Mouse (Mus musculus) heart, embryonic 12.5 days (tissue): ENCODE measurements around the gene Mrpl42. TPM values are rescaled to one million over a fixed set of nuclear protein-coding genes. Genes with fewer than 3 reads are reported as not detected.
"Not testable (repeated sequence)": the region's sequence is repeated elsewhere in the genome, so short reads cannot be mapped to it uniquely, and the experiment has no call there.

Source experiments
- ATAC-seq: fragments of 200-750 bp; cut with Nextera tagmentation; 2 replicates; pipeline ENCODE4 v1.8.0; 2017; ENCODE audit warnings: moderate TSS enrichment, moderate library complexity; ENCODE audit not compliant: insufficient number of reproducible peaks, low FRiP score
- H3K27ac ChIP-seq: fragments of 300-500 bp; sonication (generic); 2 replicates; pipeline ENCODE4 v1.5.1; 2016; ENCODE audit warnings: mild to moderate bottlenecking, moderate library complexity; ENCODE audit not compliant: poor library complexity, severe bottlenecking
- H3K27me3 ChIP-seq: fragments of 300-500 bp; sonication (generic); replicated peaks from 2 replicates; pipeline ENCODE4 v1.6.1; 2016; ENCODE audit warnings: mild to moderate bottlenecking, moderate library complexity
- H3K36me3 ChIP-seq: fragments of 300-500 bp; sonication (generic); 2 replicates; pipeline ENCODE4 v1.6.1; 2016; ENCODE audit warnings: mild to moderate bottlenecking, moderate library complexity
- H3K4me1 ChIP-seq: fragments of 300-500 bp; sonication (generic); replicated peaks from 2 replicates; pipeline ENCODE4 v1.6.1; 2016; ENCODE audit warnings: mild to moderate bottlenecking
- H3K4me2 ChIP-seq: fragments of 300-500 bp; sonication (generic); 2 replicates; pipeline ENCODE4 v1.6.1; 2016; ENCODE audit warnings: mild to moderate bottlenecking, moderate library complexity
- H3K4me3 ChIP-seq: fragments of 300-500 bp; sonication (generic); 2 replicates; pipeline ENCODE4 v1.5.1; 2016; ENCODE audit warnings: mild to moderate bottlenecking
- H3K9ac ChIP-seq: fragments of 300-500 bp; sonication (generic); 2 replicates; pipeline ENCODE4 v1.6.1; 2016; ENCODE audit warnings: mild to moderate bottlenecking, moderate library complexity
- H3K9me3 ChIP-seq: fragments of 300-500 bp; sonication (generic); replicated peaks from 2 replicates; pipeline ENCODE4 v1.6.1; 2016; ENCODE audit warnings: mild to moderate bottlenecking, moderate library complexity
- WGBS: fragments of 180-500 bp; shearing (Covaris S2); methylation state at CpG from one replicate; pipeline ENCODE4 v1.1.7; 2016; 5-methylcytosine and 5-hydroxymethylcytosine counted together
- polyA plus RNA-seq: library from polyadenylated mRNA; unstranded; fragments of >200 nt; fragmentation: Nextera tagmentation; extraction: Ambion mirVana; gene quantifications from 2 replicates; pipeline ENCODE4 v1.2.1, GENCODE M21; 2016

Mrpl42 gene
- polyA plus RNA-seq = 519 and 526 TPM in 2 replicates

DNA sequence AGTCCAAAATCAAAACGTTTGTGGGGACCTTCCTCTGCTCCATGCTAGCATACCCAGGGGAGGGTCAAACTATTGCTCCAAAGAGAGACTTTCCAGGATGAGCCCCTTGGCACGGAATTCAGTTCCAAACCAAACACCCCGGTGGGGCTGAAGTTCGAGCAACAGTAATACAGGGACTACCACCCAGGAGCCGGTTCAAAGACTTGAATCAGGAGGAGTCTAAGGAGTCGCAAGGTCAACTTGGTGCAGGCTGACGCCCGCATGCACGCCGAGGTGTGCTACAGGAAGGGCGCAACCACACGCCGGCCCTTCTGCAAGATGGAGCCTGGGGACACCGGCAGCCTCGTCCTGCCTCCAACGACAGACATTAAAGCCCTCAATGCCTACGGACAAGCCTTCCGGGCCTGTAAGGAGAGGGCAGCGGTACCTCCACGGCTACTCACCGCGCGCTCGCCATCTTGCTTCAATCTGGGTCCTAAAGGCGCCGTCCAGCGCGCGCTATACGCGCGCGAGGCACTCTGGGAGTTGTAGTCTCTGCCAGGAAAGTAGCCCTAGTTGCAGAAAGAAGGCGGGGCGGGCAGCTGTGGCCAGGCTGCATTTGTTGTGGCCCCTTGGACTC is at the start of gene Mrpl42:
TSS of gene Mrpl42 (minus strand) at position 478 of the 619 bp plus-strand sequence.
- H3K4me1 ChIP-seq = peaks cover 5% of the 10 kb centered on the region
- no peaks in the 10 kb centered on the region; the same call in 1 of the 2 replicates for H3K9me3 ChIP-seq
- H3K4me3 ChIP-seq = peak within 1 kb of the TSS; percentile 65
- WGBS = under 1% methylated on average over 35 of the region's 35 CpGs
- H3K9ac ChIP-seq = peak within 1 kb of the TSS; percentile 79
- peak within 1 kb of the TSS; percentile 66 for H3K4me2 ChIP-seq
- peak within 1 kb of the TSS; percentile 86 for H3K27ac ChIP-seq
- H3K27me3 ChIP-seq = no peaks in the 10 kb centered on the region
- peaks cover 24% of the 10 kb centered on the region for H3K36me3 ChIP-seq
- peak; percentile 91 for ATAC-seq

GRCm38 (mm10) chr10:95550506-95550905 is 48.8 kb upstream of the Mrpl42 start:
- peaks cover 58% of the 10 kb centered on the region for H3K36me3 ChIP-seq

DNA sequence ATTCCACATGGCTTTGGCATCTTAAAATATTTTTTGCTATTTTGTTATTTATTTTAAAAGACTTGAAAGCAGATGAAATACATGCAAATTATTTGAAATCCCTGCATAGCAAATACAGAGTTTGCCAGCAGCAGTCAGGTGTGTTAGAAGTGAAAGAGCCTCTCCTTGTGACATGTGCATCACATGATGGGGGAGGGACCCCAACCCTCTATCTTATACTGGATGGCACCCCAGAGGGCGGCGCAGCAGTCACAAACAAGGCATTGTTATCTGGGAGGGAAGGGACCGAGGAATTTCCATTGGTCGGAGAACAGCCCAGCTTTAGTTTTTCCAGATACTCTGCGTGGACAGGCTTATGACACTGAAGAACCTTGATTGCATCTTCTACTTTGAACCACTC is 47.3 kb upstream of the Mrpl42 start:
- H3K27ac ChIP-seq, H3K4me2 ChIP-seq, H3K9me3 ChIP-seq, ATAC-seq, H3K4me3 ChIP-seq, H3K27me3 ChIP-seq, H3K9ac ChIP-seq: not testable (repeated sequence)
- H3K36me3 ChIP-seq = peaks cover 69% of the 10 kb centered on the region
- peaks cover 27% of the 10 kb centered on the region for H3K4me1 ChIP-seq
- WGBS = 58% methylated on average over 5 of the region's 5 CpGs

More at GRCm38 (mm10) chr10:95550506-95550905, 48.8 kb upstream of the Mrpl42 start:
- no peak for ATAC-seq
- no peaks in the 10 kb centered on the region for H3K9me3 ChIP-seq
- no peak overlapping the region for H3K27ac ChIP-seq
- no peak overlapping the region for H3K9ac ChIP-seq
- H3K27me3 ChIP-seq = no peaks in the 10 kb centered on the region
- WGBS = 54% methylated on average over 1 of the region's 1 CpGs
- H3K4me2 ChIP-seq = no peak overlapping the region
- H3K4me3 ChIP-seq = no peak overlapping the region
- peaks cover 32% of the 10 kb centered on the region for H3K4me1 ChIP-seq

- Histone ChIP-seq H3K9me3 (no peaks in the 10 kb centered on the region), H3K4me1 (peaks cover 24% of the 10 kb centered on the region), H3K27ac (no peak overlapping the region), H3K4me2 (no peak overlapping the region), H3K9ac (no peak overlapping the region), H3K36me3 (peaks cover 72% of the 10 kb centered on the region), H3K4me3 (no peak overlapping the region), H3K27me3 (no peaks in the 10 kb centered on the region)
- WGBS = 87% methylated on average over 11 of the region's 11 CpGs
- no peak for ATAC-seq
Observed at GRCm38 (mm10) chr10:95548154-95548826, 46.5 kb upstream of the Mrpl42 start.

- H3K9me3 ChIP-seq = no peaks in the 10 kb centered on the region
- H3K4me1 ChIP-seq = peaks cover 15% of the 10 kb centered on the region; the same call in 1 of the 2 replicates
- no peak overlapping the region for H3K27ac ChIP-seq
- ATAC-seq = no peak
- 89% methylated on average over 2 of the region's 2 CpGs for WGBS
- no peak overlapping the region for H3K9ac ChIP-seq
- no peaks in the 10 kb centered on the region for H3K27me3 ChIP-seq
- H3K4me3 ChIP-seq = no peak overlapping the region
- peaks cover 67% of the 10 kb centered on the region for H3K36me3 ChIP-seq
- no peak overlapping the region for H3K4me2 ChIP-seq
Observed at GRCm38 (mm10) chr10:95546178-95546577, 44.4 kb upstream of the Mrpl42 start.

- no peak overlapping the region for H3K27ac ChIP-seq
- no peak overlapping the region for H3K4me2 ChIP-seq
- no peaks in the 10 kb centered on the region for H3K9me3 ChIP-seq
- H3K9ac ChIP-seq = no peak overlapping the region
- no peak for ATAC-seq
- WGBS = 80% methylated on average over 4 of the region's 4 CpGs
- no peaks in the 10 kb centered on the region for H3K27me3 ChIP-seq
- H3K4me3 ChIP-seq = no peak overlapping the region
- H3K36me3 ChIP-seq = peaks cover 57% of the 10 kb centered on the region
- peaks cover 17% of the 10 kb centered on the region for H3K4me1 ChIP-seq
Observed at GRCm38 (mm10) chr10:95545051-95545450, 43.3 kb upstream of the Mrpl42 start.

DNA sequence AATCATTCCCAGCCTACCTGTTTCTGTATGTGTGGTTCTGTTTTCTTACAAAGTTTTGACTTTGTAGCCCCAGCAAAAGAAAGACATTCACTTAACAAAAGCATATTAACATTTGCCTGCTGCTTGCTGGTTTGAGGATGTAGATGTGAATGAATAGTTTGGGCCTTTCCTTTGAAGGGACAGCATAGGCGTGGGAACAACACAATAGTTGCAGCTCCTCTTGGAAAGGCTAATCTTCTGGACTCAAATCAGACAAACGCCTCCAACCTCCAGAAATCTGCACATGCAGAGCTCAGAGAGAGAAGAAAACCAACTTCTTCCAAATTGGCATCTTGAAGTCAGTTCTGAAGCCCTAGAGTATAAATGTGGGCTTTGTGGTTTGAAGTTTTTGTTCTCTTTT is 42.9 kb upstream of the Mrpl42 start:
- H3K9me3 ChIP-seq = no peaks in the 10 kb centered on the region
- H3K36me3 ChIP-seq = peaks cover 53% of the 10 kb centered on the region
- H3K4me1 ChIP-seq = peaks cover 21% of the 10 kb centered on the region
- H3K4me2 ChIP-seq = no peak overlapping the region
- H3K9ac ChIP-seq = no peak overlapping the region
- H3K27me3 ChIP-seq = no peaks in the 10 kb centered on the region
- WGBS = 83% methylated on average over 2 of the region's 2 CpGs
- ATAC-seq = no peak
- H3K27ac ChIP-seq = no peak overlapping the region
- H3K4me3 ChIP-seq = no peak overlapping the region

DNA sequence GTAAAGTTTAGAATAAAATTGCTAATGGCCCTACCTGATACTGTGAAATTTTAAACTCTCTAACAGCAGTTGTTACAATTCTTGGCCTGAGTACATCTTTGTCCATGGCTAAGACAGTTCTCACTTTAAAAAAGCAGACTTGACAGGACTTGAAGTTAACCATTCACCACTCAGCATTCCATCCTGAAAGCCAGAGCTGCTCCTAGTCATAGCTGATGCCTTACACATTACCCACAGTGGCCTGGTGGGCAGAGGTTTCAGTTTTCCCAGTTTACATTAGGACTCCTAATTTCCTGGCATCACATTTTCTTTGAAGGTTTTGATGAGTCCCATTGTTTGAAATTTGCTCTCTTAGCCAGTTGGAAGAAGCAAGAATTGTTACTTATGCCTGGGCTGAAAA is 42.3 kb upstream of the Mrpl42 start:
- H3K27me3 ChIP-seq = no peaks in the 10 kb centered on the region
- peaks cover 48% of the 10 kb centered on the region for H3K36me3 ChIP-seq
- H3K4me2 ChIP-seq = no peak overlapping the region
- no peak for ATAC-seq
- no peak overlapping the region for H3K4me3 ChIP-seq
- H3K9ac ChIP-seq = no peak overlapping the region
- peaks cover 24% of the 10 kb centered on the region for H3K4me1 ChIP-seq
- H3K9me3 ChIP-seq = no peaks in the 10 kb centered on the region
- no peak overlapping the region for H3K27ac ChIP-seq

GRCm38 (mm10) chr10:95543377-95543776 is 41.6 kb upstream of the Mrpl42 start:
- WGBS = 88% methylated on average over 2 of the region's 2 CpGs
- no peak overlapping the region for H3K9ac ChIP-seq

GRCm38 (mm10) chr10:95542916-95543315 is 41.2 kb upstream of the Mrpl42 start:
- peaks cover 41% of the 10 kb centered on the region for H3K36me3 ChIP-seq
- 90% methylated on average over 4 of the region's 4 CpGs for WGBS
- no peak overlapping the region for H3K4me2 ChIP-seq
- no peak overlapping the region for H3K4me3 ChIP-seq
- no peak overlapping the region for H3K27ac ChIP-seq
- ATAC-seq = no peak
- H3K27me3 ChIP-seq = no peaks in the 10 kb centered on the region
- peaks cover 34% of the 10 kb centered on the region for H3K4me1 ChIP-seq
- no peaks in the 10 kb centered on the region for H3K9me3 ChIP-seq
- no peak overlapping the region for H3K9ac ChIP-seq

More at GRCm38 (mm10) chr10:95543377-95543776, 41.6 kb upstream of the Mrpl42 start:
- H3K4me1 ChIP-seq = peaks cover 29% of the 10 kb centered on the region
- H3K4me2 ChIP-seq = no peak overlapping the region
- H3K4me3 ChIP-seq = no peak overlapping the region
- ATAC-seq = no peak
- peaks cover 45% of the 10 kb centered on the region for H3K36me3 ChIP-seq
- H3K27me3 ChIP-seq = no peaks in the 10 kb centered on the region
- no peaks in the 10 kb centered on the region for H3K9me3 ChIP-seq
- H3K27ac ChIP-seq = no peak overlapping the region

DNA sequence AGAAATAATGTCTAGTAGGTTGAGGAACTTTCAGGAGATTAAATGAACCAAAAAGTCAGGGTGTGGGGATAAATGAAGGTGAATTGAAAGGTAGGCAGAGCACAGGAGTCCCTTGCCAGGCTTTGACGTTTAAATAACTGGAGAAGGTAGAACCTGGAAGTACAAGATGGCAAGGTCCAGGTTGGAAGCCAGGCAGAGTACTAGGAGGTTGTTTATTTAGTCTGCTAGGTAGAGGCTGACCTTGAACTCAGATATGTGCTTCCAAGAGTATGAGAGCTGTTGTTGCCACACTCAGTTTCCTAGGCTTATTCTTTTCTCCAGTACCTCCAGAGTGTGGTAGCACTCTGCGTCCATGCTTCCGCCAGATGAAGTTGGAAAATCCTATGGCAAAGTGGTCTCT is 38.1 kb upstream of the Mrpl42 start:
- H3K9ac ChIP-seq = no peak overlapping the region
- peaks cover 15% of the 10 kb centered on the region for H3K36me3 ChIP-seq
- H3K4me2 ChIP-seq = no peak overlapping the region
- no peaks in the 10 kb centered on the region for H3K9me3 ChIP-seq
- peaks cover 40% of the 10 kb centered on the region for H3K4me1 ChIP-seq
- 82% methylated on average over 3 of the region's 3 CpGs for WGBS
- no peak overlapping the region for H3K27ac ChIP-seq
- H3K27me3 ChIP-seq = no peaks in the 10 kb centered on the region
- H3K4me3 ChIP-seq = no peak overlapping the region
- ATAC-seq = no peak
